ENCODE assay signal across 9 mouse cellular contexts in genomic region chr3:57815447-57815846, GRCm38 (mm10). TPM values are rescaled to one million over a fixed set of nuclear protein-coding genes. Genes with fewer than 3 reads are reported as not detected.
DNase-seq lines count a peak whose midpoint lies in the region; ATAC-seq and TF ChIP-seq lines count a peak whose summit lies in the region.
"Had no signal": no experiment of that assay in that cellular context is flagged by ENCODE, and none has a peak within 500 bp of the region (broad histone marks: within the 10 kb centered on the region; RNA-seq: fewer than 3 reads in every experiment).

No protein-coding gene starts in this region.

- peak; percentile 37 for DNase-seq in heart, postnatal 0 days (ENCODE audit: low spot score)
- DNase-seq in heart, embryonic 10.5 days (ENCODE audit: low spot score), result no peak
- peak; percentile 26 for DNase-seq in lung, postnatal 36 days
- no peak for DNase-seq in lung, postnatal 14 days
- peak; percentile 41 for DNase-seq in retina, postnatal 1 day
- DNase-seq in right cerebral cortex, postnatal 36 days (ENCODE audit: low spot score in 2 of 2), result no peak
- no peak for DNase-seq in cerebellum, postnatal 25 days

- no peaks in the 10 kb centered on the region for H3K27me3 ChIP-seq in heart, postnatal 0 days (ENCODE audit: control insufficient read depth, insufficient read depth, low read length)
- no peaks in the 10 kb centered on the region for H3K27me3 ChIP-seq in heart, embryonic 10.5 days (ENCODE audit: insufficient read depth, poor library complexity, severe bottlenecking)
- H3K27me3 ChIP-seq: stomach, embryonic 15.5 days had no signal

- H3K9ac ChIP-seq in heart, postnatal 0 days (replicated peaks; ENCODE audit: low read depth, low read length), result no peak overlapping the region
- H3K9ac ChIP-seq: stomach, embryonic 15.5 days had no signal

- peak; percentile 51 for ATAC-seq in heart, postnatal 0 days (ENCODE audit: insufficient read depth, low read depth)
- peak; percentile 73 for ATAC-seq in common myeloid progenitor, adult 5-6 weeks (replicated peaks; ENCODE audit: low read depth, poor library complexity, severe bottlenecking)

- H3K9me3 ChIP-seq in heart, postnatal 0 days (replicated peaks; ENCODE audit: control insufficient read depth, low read length), result no peaks in the 10 kb centered on the region
- no peaks in the 10 kb centered on the region for H3K9me3 ChIP-seq in heart, embryonic 10.5 days
- H3K9me3 ChIP-seq: stomach, embryonic 15.5 days had no signal

- 74% methylated on average over 6 of the region's 6 CpGs for WGBS in heart, postnatal 0 days
- WGBS in heart, embryonic 10.5 days, result 80% methylated on average over 6 of the region's 6 CpGs

- H3K4me2 ChIP-seq in heart, postnatal 0 days (ENCODE audit: low read depth, low read length), result no peak overlapping the region
- H3K4me2 ChIP-seq: stomach, embryonic 15.5 days had no signal

- TF ChIP-seq CTCF in heart, postnatal 0 days (IDR thresholded peaks at IDR 0.05; ENCODE audit: low read depth), result peak; percentile 68

- H3K4me3 ChIP-seq in heart, postnatal 0 days (ENCODE audit: low read depth, low read length), result no peak overlapping the region
- no peak overlapping the region for H3K4me3 ChIP-seq in heart, embryonic 10.5 days
- H3K4me3 ChIP-seq: stomach, embryonic 15.5 days had no signal

- no peaks in the 10 kb centered on the region for H3K4me1 ChIP-seq in heart, postnatal 0 days (ENCODE audit: control insufficient read depth, insufficient read depth)
- no peaks in the 10 kb centered on the region for H3K4me1 ChIP-seq in heart, embryonic 10.5 days
- H3K4me1 ChIP-seq: stomach, embryonic 15.5 days had no signal

- H3K27ac ChIP-seq in heart, postnatal 0 days (ENCODE audit: low read depth), result no peak overlapping the region
- H3K27ac ChIP-seq in heart, embryonic 10.5 days, result no peak overlapping the region
- H3K27ac ChIP-seq: stomach, embryonic 15.5 days had no signal

- TF ChIP-seq EP300 in heart, postnatal 0 days (IDR thresholded peaks at IDR 0.05; ENCODE audit: low read depth), result no peak

- peaks cover 4% of the 10 kb centered on the region; the same call in 1 of the 2 replicates for H3K36me3 ChIP-seq in heart, postnatal 0 days (replicated peaks; ENCODE audit: control insufficient read depth, insufficient read depth, low read length)
- H3K36me3 ChIP-seq in heart, embryonic 10.5 days, result no peaks in the 10 kb centered on the region
- H3K36me3 ChIP-seq: stomach, embryonic 15.5 days had no signal

RNA-seq across cellular contexts. Expression of gene Pfn2, which starts 32.4 kb away (rescaled TPM):
- total RNA-seq in heart, postnatal 0 days (2014; rRNA removed; ENCODE audit: low replicate concordance), result 25.4 and 27.9 TPM in 2 replicates
- polyA plus RNA-seq in heart, postnatal 0 days (2015; fragmentation: Nextera tagmentation; extraction: Ambion mirVana), result 38.5 and 40.6 TPM in 2 replicates
- polyA plus RNA-seq in heart, embryonic 10.5 days (2016; fragmentation: Nextera tagmentation; extraction: Ambion mirVana), result 61.0 and 67.4 TPM in 2 replicates
- 0.39 and 0.41 TPM in 2 replicates for total RNA-seq in common myeloid progenitor, adult 5-6 weeks (2017)

Comparison
In these comparisons a context has a peak if more than half of its experiments do, and no peak if none do; other contexts are left out.
1. DNase-seq: peak in heart, postnatal 0 days (single experiment), lung, postnatal 36 days (single experiment) and retina, postnatal 1 day (single experiment); none in heart, embryonic 10.5 days (single experiment), lung, postnatal 14 days (single experiment), right cerebral cortex, postnatal 36 days (0 of 2) and cerebellum, postnatal 25 days (0 of 2).
2. RNA of gene Pfn2, which starts 32.4 kb away (total RNA-seq): 25.4 to 27.9 TPM in heart, postnatal 0 days; 0.39 to 0.41 TPM in common myeloid progenitor, adult 5-6 weeks; every median in the first group is over 10 times any median in the second.